Mouse (Mus musculus) hindbrain, embryonic 14.5 days (tissue): ENCODE data around the gene C130073F10Rik. TPM values are rescaled to one million over a fixed set of nuclear protein-coding genes. Genes with fewer than 3 reads are reported as not detected.
"Not testable (repeated sequence)": the region's sequence is repeated elsewhere in the genome, so short reads cannot be mapped to it uniquely, and the experiment has no call there.

Experiments used
- ATAC-seq: fragments of 200-750 bp; cut with Nextera tagmentation; 2 replicates; pipeline ENCODE4 v1.8.0; 2017; ENCODE audit warnings: moderate number of reproducible peaks, mild to moderate bottlenecking, moderate TSS enrichment, moderate library complexity; ENCODE audit not compliant: low FRiP score
- DNase-seq: peaks from one replicate; pipeline ENCODE4 v3.0.0-alpha.2; 2015; ENCODE audit warnings: low spot score
- H3K27ac ChIP-seq: fragments of 300-500 bp; sonication (generic); 2 replicates; pipeline ENCODE4 v1.5.1; 2014; ENCODE audit warnings: mild to moderate bottlenecking, moderate library complexity
- H3K27me3 ChIP-seq: fragments of 300-500 bp; sonication (generic); 2 replicates; pipeline ENCODE4 v1.6.1; 2014; ENCODE audit warnings: mild to moderate bottlenecking, low read length, mixed read lengths; ENCODE audit not compliant: control insufficient read depth, insufficient read depth
- H3K36me3 ChIP-seq: fragments of 300-500 bp; sonication (generic); replicated peaks from 2 replicates; pipeline ENCODE4 v1.6.1; 2014; ENCODE audit not compliant: control insufficient read depth, insufficient read depth
- H3K4me1 ChIP-seq: fragments of 300-500 bp; sonication (generic); replicated peaks from 2 replicates; pipeline ENCODE4 v1.6.1; 2014; ENCODE audit warnings: antibody characterized with exemption, low read length, mixed read lengths; ENCODE audit not compliant: control insufficient read depth, insufficient read depth
- H3K4me2 ChIP-seq: fragments of 300-500 bp; sonication (generic); replicated peaks from 2 replicates; pipeline ENCODE4 v1.6.1; 2014; ENCODE audit warnings: mild to moderate bottlenecking, moderate library complexity
- H3K4me3 ChIP-seq: fragments of 300-500 bp; sonication (generic); replicated peaks from 2 replicates; pipeline ENCODE4 v1.5.1; 2014; ENCODE audit warnings: mild to moderate bottlenecking, low read length
- H3K9ac ChIP-seq: fragments of 300-500 bp; sonication (generic); 2 replicates; pipeline ENCODE4 v1.6.1; 2014
- H3K9me3 ChIP-seq: fragments of 300-500 bp; sonication (generic); 2 replicates; pipeline ENCODE4 v1.6.1; 2016; ENCODE audit warnings: low read length; ENCODE audit not compliant: control insufficient read depth
- WGBS: fragments of 180-500 bp; shearing (Covaris S2); extraction: QIAGEN DNeasy Blood & Tissue Kit; methylation state at CpG from one replicate; pipeline ENCODE4 v1.1.7; 2014; 5-methylcytosine and 5-hydroxymethylcytosine counted together
- polyA plus RNA-seq: library from polyadenylated mRNA; unstranded; fragments of >200 nt; fragmentation: Nextera tagmentation; extraction: Ambion mirVana; gene quantifications from 2 replicates; pipeline ENCODE4 v1.2.1, GENCODE M21; 2014

Gene C130073F10Rik
- polyA plus RNA-seq, 1 experiment from 2014 or later, result not detected

- Histone ChIP-seq H3K4me1 (no peaks in the 10 kb centered on the region), H3K27ac (no peak overlapping the region), H3K9me3 (peaks cover 14% of the 10 kb centered on the region), H3K4me3 (no peak overlapping the region), H3K36me3 (no peaks in the 10 kb centered on the region), H3K4me2 (no peak overlapping the region), H3K9ac (no peak overlapping the region), H3K27me3 (no peaks in the 10 kb centered on the region)
- 63% methylated on average over 2 of the region's 2 CpGs for WGBS
- no peak for ATAC-seq
- no peak for DNase-seq
Observed at GRCm38 (mm10) chr4:101850908-101851307, 42.7 kb downstream of the C130073F10Rik start.

GRCm38 (mm10) chr4:101843923-101844322, 49.7 kb downstream of the C130073F10Rik start, which contains the start of gene B020004J07Rik:
TSS of gene B020004J07Rik (minus strand) at chr4:101844023.
- H3K9ac ChIP-seq, ATAC-seq, H3K36me3 ChIP-seq, DNase-seq, H3K27me3 ChIP-seq, H3K4me3 ChIP-seq, H3K27ac ChIP-seq, H3K4me1 ChIP-seq, H3K9me3 ChIP-seq, H3K4me2 ChIP-seq: not testable (repeated sequence)
- 97% methylated on average over 3 of the region's 4 CpGs for WGBS

Other genes starting within 250 kb of the C130073F10Rik start
- 84.7 and 90.7 TPM in 2 replicates for gene Leprot, start 246.1 kb downstream of the C130073F10Rik start, polyA plus RNA-seq
- gene Lepr, start 176.4 kb downstream of the C130073F10Rik start, polyA plus RNA-seq, result 4.6 and 6.2 TPM in 2 replicates
- not detected in 2 replicates for gene B020004J07Rik, start 49.8 kb downstream of the C130073F10Rik start, polyA plus RNA-seq
- not detected in 2 replicates for gene Gm12800, start 15.3 kb upstream of the C130073F10Rik start, polyA plus RNA-seq
- gene Gm12794, start 46.6 kb upstream of the C130073F10Rik start, polyA plus RNA-seq, result not detected in 2 replicates
- not detected in 2 replicates for gene Gm12790, start 87.3 kb upstream of the C130073F10Rik start, polyA plus RNA-seq
- gene Gm12789, start 92.8 kb upstream of the C130073F10Rik start, polyA plus RNA-seq, result not detected in 2 replicates
- 44.6 and 51.2 TPM in 2 replicates for gene Pde4b, start 193.8 kb upstream of the C130073F10Rik start, polyA plus RNA-seq